19 mouse cellular contexts compared by ENCODE assay signal in the genomic region with DNA sequence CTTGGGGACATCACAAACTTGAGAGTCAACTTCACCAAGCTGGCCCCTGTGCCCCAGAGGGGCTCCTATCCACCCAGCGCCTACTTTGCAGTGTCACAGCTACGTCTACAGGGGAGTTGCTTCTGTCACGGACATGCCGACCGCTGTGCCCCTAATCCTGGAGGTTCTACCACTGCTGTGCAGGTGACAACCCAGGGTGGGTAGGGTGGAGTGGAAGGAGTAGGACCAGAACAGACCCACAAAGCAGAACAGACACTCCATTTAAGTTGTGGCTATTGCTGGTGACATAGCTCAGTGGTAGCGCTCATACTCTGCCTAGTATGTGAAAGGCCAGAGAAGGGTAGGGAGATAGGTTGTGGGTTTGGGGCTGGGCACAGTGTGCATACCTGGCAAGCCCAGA.
"Had no signal": no experiment of that assay in that cellular context is flagged by ENCODE, and none has a peak within 500 bp of the region (broad histone marks: within the 10 kb centered on the region; RNA-seq: fewer than 3 reads in every experiment).

No protein-coding gene starts in this region.

- H3K9me3 ChIP-seq: intestine, embryonic 15.5 days; kidney, embryonic 15.5 days; limb, embryonic 10.5 days; limb, embryonic 13.5 days; liver, embryonic 13.5 days; lung, embryonic 15.5 days; megakaryocyte, embryonic 14.5 days; midbrain, embryonic 10.5 days; neural tube, embryonic 12.5 days; neural tube, embryonic 15.5 days had no signal

- H3K27me3 ChIP-seq: intestine, embryonic 15.5 days; kidney, embryonic 15.5 days; limb, embryonic 13.5 days; liver, embryonic 13.5 days; lung, embryonic 15.5 days; neural tube, embryonic 12.5 days; neural tube, embryonic 15.5 days had no signal

- H3K4me1 ChIP-seq: lung, embryonic 15.5 days had no signal

- H3K4me2 ChIP-seq: intestine, embryonic 15.5 days; kidney, embryonic 15.5 days; limb, embryonic 13.5 days; liver, embryonic 13.5 days; lung, embryonic 15.5 days; neural tube, embryonic 12.5 days; neural tube, embryonic 15.5 days had no signal

- H3K36me3 ChIP-seq: intestine, embryonic 15.5 days; kidney, embryonic 15.5 days; limb, embryonic 10.5 days; limb, embryonic 13.5 days; liver, embryonic 13.5 days; lung, embryonic 15.5 days; midbrain, embryonic 10.5 days; neural tube, embryonic 12.5 days; neural tube, embryonic 15.5 days had no signal

- H3K27ac ChIP-seq: intestine, embryonic 15.5 days; limb, embryonic 10.5 days; limb, embryonic 13.5 days; lung, embryonic 15.5 days; midbrain, embryonic 10.5 days; neural tube, embryonic 12.5 days; neural tube, embryonic 15.5 days; stomach, postnatal 0 days had no signal

- H3K4me3 ChIP-seq: intestine, embryonic 15.5 days; kidney, embryonic 15.5 days; limb, embryonic 10.5 days; limb, embryonic 13.5 days; liver, embryonic 13.5 days; lung, embryonic 15.5 days; megakaryocyte, embryonic 14.5 days; midbrain, embryonic 10.5 days; neural tube, embryonic 12.5 days; neural tube, embryonic 15.5 days had no signal

- DNase-seq: layer of hippocampus, adult 9-11 months; liver, embryonic 13.5 days; lung, adult 18-20 months; lung, postnatal 36 days; midbrain, embryonic 14.5 days; right cerebral cortex, adult 18-20 months; right cerebral cortex, postnatal 14 days; right cerebral cortex, postnatal 4 days; thymus, adult 2 months had no signal

- H3K9ac ChIP-seq: intestine, embryonic 15.5 days; kidney, embryonic 15.5 days; limb, embryonic 13.5 days; liver, embryonic 13.5 days; lung, embryonic 15.5 days; neural tube, embryonic 12.5 days; neural tube, embryonic 15.5 days had no signal
